Mouse (Mus musculus) liver, embryonic 14.5 days (tissue): ENCODE results near the gene Gpr158. TPM values are rescaled to one million over a fixed set of nuclear protein-coding genes. Genes with fewer than 3 reads are reported as not detected.

ENCODE experiments used
- ATAC-seq: fragments of 200-750 bp; cut with Nextera tagmentation; 2 replicates; pipeline ENCODE4 v1.8.0; 2017; ENCODE audit warnings: moderate number of reproducible peaks, mild to moderate bottlenecking, moderate library complexity; ENCODE audit not compliant: insufficient read depth
- DNase-seq, 3 experiments: peaks; one replicate each; pipeline ENCODE4 v3.0.0-alpha.2; 2012 to 2013; ENCODE audit warnings: low read depth in 3 of 3, low spot score in 3 of 3
- H3K27ac ChIP-seq: fragments of 300-500 bp; sonication (generic); 2 replicates; pipeline ENCODE4 v1.5.1; 2014; ENCODE audit warnings: moderate library complexity, mild to moderate bottlenecking, control low read depth, inconsistent platforms
- H3K27me3 ChIP-seq: fragments of 300-500 bp; sonication (generic); 2 replicates; pipeline ENCODE4 v1.6.1; 2014; ENCODE audit warnings: mild to moderate bottlenecking, low read length, moderate library complexity; ENCODE audit not compliant: control insufficient read depth, insufficient read depth
- H3K36me3 ChIP-seq: fragments of 300-500 bp; sonication (generic); replicated peaks from 2 replicates; pipeline ENCODE4 v1.6.1; 2014; ENCODE audit warnings: low read depth; ENCODE audit not compliant: control insufficient read depth, insufficient read depth
- H3K4me1 ChIP-seq, 2 experiments: fragments of 200-500 bp in 1 of 2; fragments of 300-500 bp in 1 of 2; sonication (generic) in 1 of 2; replicated peaks; 2 replicates each; pipeline ENCODE4 v1.6.1; 2012 to 2014; ENCODE audit warnings: antibody characterized with exemption in 1 of 2, inconsistent platforms in 1 of 2, low read length in 1 of 2; ENCODE audit not compliant: control insufficient read depth in 2 of 2, insufficient read depth in 2 of 2
- H3K4me2 ChIP-seq: fragments of 300-500 bp; sonication (generic); 2 replicates; pipeline ENCODE4 v1.6.1; 2014; ENCODE audit warnings: low read depth, mild to moderate bottlenecking, control low read depth, moderate library complexity
- H3K4me3 ChIP-seq, 2 experiments: fragments of 200-500 bp in 1 of 2; fragments of 300-500 bp in 1 of 2; sonication (generic) in 1 of 2; 2 replicates each; pipeline ENCODE4 v1.5.1; 2012 to 2014; ENCODE audit warnings: low read depth in 2 of 2, low read length in 2 of 2, mild to moderate bottlenecking in 2 of 2, control low read depth in 1 of 2, inconsistent platforms in 1 of 2, moderate library complexity in 1 of 2; ENCODE audit not compliant: insufficient read depth in 1 of 2
- H3K9ac ChIP-seq: fragments of 300-500 bp; sonication (generic); replicated peaks from 2 replicates; pipeline ENCODE4 v1.6.1; 2014; ENCODE audit warnings: mild to moderate bottlenecking, control low read depth, moderate library complexity
- H3K9me3 ChIP-seq: fragments of 300-500 bp; sonication (generic); 2 replicates; pipeline ENCODE4 v1.6.1; 2016; ENCODE audit warnings: low read length, mixed read lengths; ENCODE audit not compliant: control insufficient read depth
- CTCF ChIP-seq: IDR thresholded peaks from 2 replicates; pipeline ENCODE4 v1.5.1; 2016; ENCODE audit warnings: antibody characterized with exemption, low read depth, control low read depth
- EP300 ChIP-seq: IDR thresholded peaks from 2 replicates; pipeline ENCODE4 v1.6.1; 2016; ENCODE audit warnings: antibody characterized with exemption, low read depth
- whole genome bisulfite sequencing: fragments of 180-500 bp; shearing (Covaris S2); extraction: QIAGEN DNeasy Blood & Tissue Kit; methylation state at CpG from one replicate; pipeline ENCODE4 v1.1.7; 2014; ENCODE audit not compliant: insufficient replicate concordance; 5-methylcytosine and 5-hydroxymethylcytosine counted together
- polyA plus RNA-seq, 2 experiments: library from polyadenylated mRNA; depleted of rRNA in 1 of 2; stranded (reverse) in 1 of 2; unstranded in 1 of 2; fragments of >200 nt; fragmentation: Nextera tagmentation in 1 of 2; extraction: Ambion mirVana in 1 of 2; gene quantifications; 2 replicates each; pipeline versions ENCODE4 v1.2.1 to v1.2.3; 2012 to 2014

Gpr158 gene
- polyA plus RNA-seq, 2 experiments: not detected

- WGBS: 65% methylated on average over 2 of the region's 2 CpGs
- H3K9me3 ChIP-seq: no peaks in the 10 kb centered on the region
Measured at GRCm38 (mm10) chr2:21676839-21677123, 309.4 kb downstream of the Gpr158 start.

GRCm38 (mm10) chr2:21680735-21681270, 313.5 kb downstream of the Gpr158 start:
- no peak overlapping the region for H3K4me3 ChIP-seq
- DNase-seq: no peak
- no peak overlapping the region for H3K9ac ChIP-seq
- no peak for ATAC-seq
- no peaks in the 10 kb centered on the region for H3K36me3 ChIP-seq
- no peak overlapping the region for H3K4me2 ChIP-seq
- H3K4me1 ChIP-seq: no peaks in the 10 kb centered on the region
- no peak overlapping the region for H3K27ac ChIP-seq
- H3K9me3 ChIP-seq: no peaks in the 10 kb centered on the region
- no peak for TF ChIP-seq CTCF
- no peak for TF ChIP-seq EP300
- H3K27me3 ChIP-seq: no peaks in the 10 kb centered on the region
- WGBS: 51% methylated on average over 1 of the region's 1 CpGs

More at GRCm38 (mm10) chr2:21676839-21677123, 309.4 kb downstream of the Gpr158 start:
- Histone ChIP-seq H3K36me3 (no peaks in the 10 kb centered on the region), H3K4me2 (no peak overlapping the region), H3K4me1 (no peaks in the 10 kb centered on the region), H3K9ac (no peak overlapping the region), H3K27me3 (no peaks in the 10 kb centered on the region), H3K27ac (no peak overlapping the region), H3K4me3 (no peak overlapping the region)
- TF ChIP-seq CTCF: no peak
- TF ChIP-seq EP300: no peak
- DNase-seq (no peak), ATAC-seq (no peak)

- Histone ChIP-seq H3K9me3 (no peaks in the 10 kb centered on the region), H3K9ac (no peak overlapping the region), H3K36me3 (no peaks in the 10 kb centered on the region), H3K4me1 (no peaks in the 10 kb centered on the region), H3K4me2 (no peak overlapping the region), H3K27ac (no peak overlapping the region), H3K4me3 (no peak overlapping the region), H3K27me3 (no peaks in the 10 kb centered on the region)
- no peak for DNase-seq
- WGBS: 63% methylated on average over 3 of the region's 3 CpGs
- TF ChIP-seq CTCF: no peak
- ATAC-seq: no peak
Measured at GRCm38 (mm10) chr2:21684736-21685135, 317.4 kb downstream of the Gpr158 start.

- no peak for DNase-seq
- H3K27me3 ChIP-seq: no peaks in the 10 kb centered on the region
- no peaks in the 10 kb centered on the region for H3K9me3 ChIP-seq
- H3K36me3 ChIP-seq: no peaks in the 10 kb centered on the region
- H3K4me3 ChIP-seq: no peak overlapping the region
- H3K4me1 ChIP-seq: no peaks in the 10 kb centered on the region
- no peak overlapping the region for H3K27ac ChIP-seq
- WGBS: 70% methylated on average over 9 of the region's 9 CpGs
- H3K9ac ChIP-seq: no peak overlapping the region
- no peak for TF ChIP-seq EP300
- TF ChIP-seq CTCF: no peak
- no peak overlapping the region for H3K4me2 ChIP-seq
- ATAC-seq: no peak
Measured at GRCm38 (mm10) chr2:21693128-21693527, 325.8 kb downstream of the Gpr158 start.

- H3K27me3 ChIP-seq: no peaks in the 10 kb centered on the region
- ATAC-seq (no peak), DNase-seq (no peak)
- H3K9me3 ChIP-seq: no peaks in the 10 kb centered on the region
- H3K27ac ChIP-seq: no peak overlapping the region
- TF ChIP-seq CTCF: no peak
- no peak for TF ChIP-seq EP300
- H3K4me1 ChIP-seq: no peaks in the 10 kb centered on the region
- no peaks in the 10 kb centered on the region for H3K36me3 ChIP-seq
- H3K4me3 ChIP-seq: no peak overlapping the region
- no peak overlapping the region for H3K4me2 ChIP-seq
- H3K9ac ChIP-seq: no peak overlapping the region
- WGBS: 51% methylated on average over 5 of the region's 5 CpGs
Measured at GRCm38 (mm10) chr2:21693807-21694594, 326.7 kb downstream of the Gpr158 start.
